Mouse (Mus musculus) neutrophil, adult 5-6 weeks (primary cell): ENCODE measurements around the gene Sh3bgrl. TPM values are rescaled to one million over a fixed set of nuclear protein-coding genes. Genes with fewer than 3 reads are reported as not detected.
A peak's percentile ranks its signal among the peaks of the same experiment; 100 is the strongest.

Experiments
- ATAC-seq: fragments of 151-379, 151-347 bp; 2 replicates; pipeline ENCODE4 v1.8.0; 2017; ENCODE audit warnings: mild to moderate bottlenecking, moderate TSS enrichment; ENCODE audit not compliant: insufficient number of reproducible peaks, poor library complexity, low FRiP score, severe bottlenecking; ENCODE audit errors: extremely low read depth
- total RNA-seq: library from RNA; stranded (forward); fragments of 200-1000 nt; gene quantifications from 2 replicates; pipeline ENCODE4 v1.2.3, GENCODE M21; 2017

The Sh3bgrl gene
- total RNA-seq, 1 experiment from 2014 or later, result 43.4 TPM

DNA sequence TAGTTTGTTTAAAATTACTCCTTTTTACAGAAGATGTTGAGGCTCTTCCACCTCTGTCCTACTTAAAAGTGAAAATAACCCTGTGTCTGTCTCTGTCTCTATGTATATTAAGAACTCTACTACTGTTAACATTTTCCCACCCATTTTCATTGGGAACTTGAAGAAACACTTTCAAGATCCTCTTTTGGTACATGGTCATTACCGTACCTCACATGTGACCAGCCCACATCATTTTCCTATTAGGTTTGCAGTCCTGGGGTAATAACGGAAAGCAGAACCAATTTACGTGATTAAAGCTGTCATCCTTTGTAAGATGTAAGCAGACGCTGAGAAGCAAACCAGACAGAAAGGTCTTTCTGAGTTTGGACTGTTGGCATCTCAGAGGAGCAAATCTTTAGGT, 101.3 kb downstream of the Sh3bgrl start, which contains the start of gene Gm6377:
TSS of gene Gm6377 (plus strand) at position 289 of the 400 bp plus-strand sequence.
- ATAC-seq, result peak; percentile 69

DNA sequence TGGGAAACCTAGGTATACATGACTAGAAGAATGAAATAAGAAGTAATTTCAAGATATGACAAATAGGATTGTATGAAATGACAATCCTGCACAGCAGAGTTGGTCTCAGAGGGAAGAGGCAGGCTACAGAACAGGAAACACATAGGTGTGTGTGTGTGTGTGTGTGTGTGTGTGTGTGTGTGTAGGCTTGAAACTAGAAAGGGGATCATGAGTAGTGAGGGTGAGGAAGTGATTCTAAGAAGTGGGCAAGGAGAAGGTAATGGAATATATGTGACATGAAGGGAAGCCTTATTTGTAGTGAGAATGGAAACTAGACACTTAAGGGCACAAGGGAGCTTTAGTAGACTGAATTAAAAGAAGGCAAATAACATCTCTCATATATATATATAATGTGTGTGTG, 112.7 kb downstream of the Sh3bgrl start:
- ATAC-seq, result peak; percentile 53; the same call in 1 of the 2 replicates

DNA sequence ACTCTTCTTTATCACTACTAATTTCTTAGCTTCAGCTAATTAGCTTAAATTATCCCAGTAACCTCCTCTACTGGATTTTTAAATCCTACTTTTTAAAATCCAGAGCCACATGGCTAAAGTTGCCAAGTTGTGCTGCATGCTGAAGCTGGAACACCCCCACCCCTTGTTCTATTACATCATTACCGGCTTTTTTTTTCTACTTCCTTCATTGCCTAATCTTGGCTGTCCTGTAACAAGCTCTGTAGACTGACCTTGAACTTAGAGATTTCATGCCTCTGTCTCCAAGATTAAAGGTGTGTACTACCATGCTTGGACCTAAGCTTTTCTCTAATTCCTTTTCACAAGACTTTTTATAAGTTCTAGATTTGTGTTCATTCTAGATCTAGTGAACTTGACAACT, 133.6 kb downstream of the Sh3bgrl start:
- ATAC-seq, result no peak

- no peak for ATAC-seq
Measured at GRCm38 (mm10) chrX:109235383-109236036, 140.3 kb downstream of the Sh3bgrl start.

- ATAC-seq, result no peak
Measured at GRCm38 (mm10) chrX:109238163-109238562, 143.0 kb downstream of the Sh3bgrl start.

Other genes starting within 250 kb of the Sh3bgrl start
- gene Hmgn5, start 82.0 kb upstream of the Sh3bgrl start, total RNA-seq, result 9.9 and 10.8 TPM in 2 replicates
- gene Gm6377, start 101.4 kb downstream of the Sh3bgrl start, total RNA-seq, result 7.8 and 9.0 TPM in 2 replicates